Mouse (Mus musculus): ENCODE measurements at regions not wholly inside any gene's neighbourhood (a gene's known extent, or its start where the extent isn't known, plus 50 kb on each side); places are given as distances from the start of the nearest gene placed in this dataset.
A peak's percentile ranks its signal among the peaks of the same experiment; 100 is the strongest.

- Histone ChIP-seq H3K36me3 (ENCODE audit: control insufficient read depth, insufficient read depth, low read length) (no peaks in the 10 kb centered on the region), H3K27me3 (replicated peaks; ENCODE audit: control insufficient read depth, insufficient read depth, low read length) (no peaks in the 10 kb centered on the region), H3K27ac (ENCODE audit: low read depth, low read length) (no peak overlapping the region), H3K9ac (ENCODE audit: low read length) (no peak overlapping the region), H3K4me1 (ENCODE audit: control insufficient read depth, insufficient read depth, low read length) (no peaks in the 10 kb centered on the region), H3K4me3 (ENCODE audit: low read depth, low read length) (no peak overlapping the region), H3K9me3 (replicated peaks; ENCODE audit: control insufficient read depth, low read length) (no peaks in the 10 kb centered on the region), H3K4me2 (ENCODE audit: low read length) (no peak overlapping the region)
- ATAC-seq (peak; percentile 57; the same call in 1 of the 2 replicates), DNase-seq (ENCODE audit: low spot score) (peak; percentile 53)
- 54% methylated on average over 4 of the region's 4 CpGs for WGBS
Observed at GRCm38 (mm10) chrX:58976584-58977259, 67.6 kb downstream of the 4930550L24Rik start.

Measured in forebrain, embryonic 14.5 days (tissue).